Mouse (Mus musculus) heart, postnatal 0 days (tissue): Measurements from ENCODE around the gene S1pr1. TPM values are rescaled to one million over a fixed set of nuclear protein-coding genes. Genes with fewer than 3 reads are reported as not detected.

Experiments used
- ATAC-seq: fragments of 200-750 bp; cut with Nextera tagmentation; 2 replicates; pipeline ENCODE4 v1.8.0; 2017; ENCODE audit warnings: low read depth, moderate number of reproducible peaks, moderate library complexity; ENCODE audit not compliant: insufficient read depth
- DNase-seq: peaks from one replicate; pipeline ENCODE4 v3.0.0-alpha.2; 2016; ENCODE audit warnings: low spot score
- H3K27ac ChIP-seq: fragments of 300-500 bp; sonication (generic); 2 replicates; pipeline ENCODE4 v1.5.1; 2014; ENCODE audit warnings: low read depth, mild to moderate bottlenecking
- H3K27me3 ChIP-seq: fragments of 300-500 bp; sonication (generic); 2 replicates; pipeline ENCODE4 v1.6.1; 2014; ENCODE audit warnings: low read length, mixed read lengths; ENCODE audit not compliant: control insufficient read depth, insufficient read depth
- H3K36me3 ChIP-seq: fragments of 300-500 bp; sonication (generic); replicated peaks from 2 replicates; pipeline ENCODE4 v1.6.1; 2014; ENCODE audit warnings: low read length, mixed read lengths; ENCODE audit not compliant: control insufficient read depth, insufficient read depth
- H3K4me1 ChIP-seq: fragments of 300-500 bp; sonication (generic); 2 replicates; pipeline ENCODE4 v1.6.1; 2014; ENCODE audit warnings: antibody characterized with exemption; ENCODE audit not compliant: control insufficient read depth, insufficient read depth
- H3K4me2 ChIP-seq: fragments of 300-500 bp; sonication (generic); 2 replicates; pipeline ENCODE4 v1.6.1; 2014; ENCODE audit warnings: low read depth, mild to moderate bottlenecking, low read length, moderate library complexity
- H3K4me3 ChIP-seq: fragments of 300-500 bp; sonication (generic); 2 replicates; pipeline ENCODE4 v1.5.1; 2014; ENCODE audit warnings: low read depth, low read length
- H3K9ac ChIP-seq: fragments of 300-500 bp; sonication (generic); replicated peaks from 2 replicates; pipeline ENCODE4 v1.6.1; 2014; ENCODE audit warnings: low read depth, low read length, mixed read lengths
- H3K9me3 ChIP-seq: fragments of 300-500 bp; sonication (generic); replicated peaks from 2 replicates; pipeline ENCODE4 v1.6.1; 2016; ENCODE audit warnings: low read length; ENCODE audit not compliant: control insufficient read depth
- CTCF ChIP-seq: IDR thresholded peaks from 2 replicates; pipeline ENCODE4 v1.5.1; 2016; ENCODE audit warnings: antibody characterized with exemption, control low read depth, low read depth
- EP300 ChIP-seq: IDR thresholded peaks from 2 replicates; pipeline ENCODE4 v1.6.1; 2016; ENCODE audit warnings: antibody characterized with exemption, low read depth
- WGBS: fragments of 180-500 bp; shearing (Covaris S2); extraction: QIAGEN DNeasy Blood & Tissue Kit; methylation state at CpG from one replicate; pipeline ENCODE4 v1.1.7; 2014; 5-methylcytosine and 5-hydroxymethylcytosine counted together
- polyA plus RNA-seq: library from polyadenylated mRNA; unstranded; fragments of >200 nt; fragmentation: Nextera tagmentation; extraction: Ambion mirVana; gene quantifications from 2 replicates; pipeline ENCODE4 v1.2.1, GENCODE M21; 2015
- total RNA-seq: library from RNA; depleted of rRNA; stranded (reverse); fragments of >200 nt; gene quantifications from 2 replicates; pipeline ENCODE4 v1.2.3, GENCODE M21; 2014; ENCODE audit warnings: low replicate concordance; rRNA removed

The S1pr1 gene
- 160 and 192 TPM in 2 replicates for total RNA-seq
- 66.1 and 74.6 TPM in 2 replicates for polyA plus RNA-seq

DNA sequence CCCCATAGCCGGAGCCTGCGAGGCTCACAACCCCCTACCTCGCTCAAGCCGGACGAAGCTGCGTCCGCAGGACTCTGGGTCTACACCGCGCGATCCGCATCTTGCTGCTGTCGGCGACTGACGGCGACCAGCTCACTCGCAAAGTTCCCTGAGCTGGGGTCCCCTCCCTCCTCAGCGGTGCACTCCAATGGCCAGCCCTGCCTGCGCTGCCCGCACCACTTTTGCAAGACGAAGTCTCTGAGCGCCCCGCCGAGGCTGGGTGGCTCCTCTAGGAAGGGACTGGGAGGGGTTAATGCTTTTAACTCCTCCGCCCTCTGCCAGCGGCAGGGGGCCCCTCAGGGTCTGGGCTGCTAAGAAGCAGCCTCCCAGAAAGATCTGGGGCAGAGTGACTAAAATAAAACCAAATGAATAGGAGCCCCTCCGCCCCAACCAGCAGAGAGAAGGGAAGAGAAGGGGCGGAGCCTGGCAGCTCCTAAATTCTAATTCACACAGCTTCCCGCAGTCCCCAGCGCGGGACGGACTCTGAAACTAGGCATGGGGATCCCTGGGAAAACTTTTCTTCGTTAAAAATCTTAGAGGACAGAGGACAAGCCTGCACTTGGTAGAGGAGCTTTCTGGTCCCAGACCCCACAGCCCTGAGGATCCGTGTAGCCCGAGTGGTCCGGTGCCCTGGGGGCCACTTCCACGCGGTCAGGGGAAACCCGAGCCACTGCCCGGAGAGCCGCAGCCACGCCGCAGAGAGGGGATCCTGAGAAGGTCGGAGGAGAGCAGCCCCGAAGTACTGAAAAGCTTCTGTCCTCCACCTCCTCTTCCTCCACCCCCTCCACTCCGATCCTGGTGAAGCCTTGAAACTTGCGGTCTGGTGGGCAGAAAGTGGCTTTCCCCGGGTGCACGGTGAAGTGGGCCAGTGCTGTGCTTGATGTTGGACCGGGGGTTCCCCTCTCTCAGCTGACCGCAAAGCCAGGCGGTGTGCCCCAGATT is at the start of gene S1pr1:
Gene S1pr1, minus strand, starts transcription at position 402 of the 981 bp plus-strand sequence.
- peak within 1 kb of the TSS; percentile 91 for H3K9ac ChIP-seq
- no peaks in the 10 kb centered on the region for H3K9me3 ChIP-seq
- TF ChIP-seq EP300 = peak; percentile 13; the same call in 1 of the 2 replicates
- TF ChIP-seq CTCF = peak; percentile 39
- H3K27me3 ChIP-seq = no peaks in the 10 kb centered on the region
- peak within 1 kb of the TSS; percentile 80 for H3K4me3 ChIP-seq
- under 1% methylated on average over 51 of the region's 51 CpGs for WGBS
- H3K27ac ChIP-seq = peak within 1 kb of the TSS; percentile 97
- ATAC-seq (peak; percentile 89), DNase-seq (peak; percentile 97)
- peak within 1 kb of the TSS; percentile 73 for H3K4me2 ChIP-seq
- peaks cover 18% of the 10 kb centered on the region for H3K36me3 ChIP-seq
- H3K4me1 ChIP-seq = peaks cover 20% of the 10 kb centered on the region; the same call in 1 of the 2 replicates

GRCm38 (mm10) chr3:115763292-115763691 is 48.4 kb upstream of the S1pr1 start:
- no peak overlapping the region for H3K4me3 ChIP-seq
- DNase-seq (peak; percentile 68), ATAC-seq (peak; percentile 21; the same call in 1 of the 2 replicates)

DNA sequence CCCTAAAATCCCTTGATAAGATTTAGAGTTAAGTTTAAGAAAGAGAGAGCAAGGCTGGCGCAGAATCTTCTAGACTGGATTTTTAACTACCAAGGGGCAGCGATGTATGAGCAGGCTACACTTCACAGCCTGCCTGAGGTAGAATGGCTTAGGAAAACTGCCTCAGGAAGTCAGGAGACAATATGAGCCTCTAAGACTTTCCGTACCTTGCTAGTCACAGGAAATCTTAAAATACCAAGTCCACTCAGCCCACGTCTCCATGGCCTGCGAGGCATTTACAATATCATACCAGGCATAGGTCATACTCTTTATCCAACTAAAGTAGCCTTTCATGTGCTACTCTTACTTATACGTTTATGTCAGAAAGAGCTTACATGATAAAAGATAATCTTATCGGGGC is 48.0 kb upstream of the S1pr1 start:
- ATAC-seq = no peak
- no peak overlapping the region for H3K4me2 ChIP-seq

More at GRCm38 (mm10) chr3:115763292-115763691, 48.4 kb upstream of the S1pr1 start:
- Histone ChIP-seq H3K4me2 (no peak overlapping the region), H3K27ac (peak overlapping the region; percentile 71), H3K9ac (no peak overlapping the region), H3K4me1 (peaks cover 31% of the 10 kb centered on the region), H3K9me3 (no peaks in the 10 kb centered on the region), H3K27me3 (no peaks in the 10 kb centered on the region), H3K36me3 (no peaks in the 10 kb centered on the region)
- WGBS = 19% methylated on average over 6 of the region's 6 CpGs
- TF ChIP-seq CTCF (no peak), EP300 (no peak)

GRCm38 (mm10) chr3:115759659-115760058 is 44.8 kb upstream of the S1pr1 start:
- WGBS = 91% methylated on average over 4 of the region's 4 CpGs
- H3K4me1 ChIP-seq = peaks cover 28% of the 10 kb centered on the region
- ATAC-seq = no peak
- no peak overlapping the region for H3K27ac ChIP-seq
- no peak for DNase-seq
- no peak overlapping the region for H3K4me2 ChIP-seq
- H3K27me3 ChIP-seq = no peaks in the 10 kb centered on the region
- no peak overlapping the region for H3K9ac ChIP-seq
- TF ChIP-seq CTCF = no peak
- no peak for TF ChIP-seq EP300
- H3K9me3 ChIP-seq = no peaks in the 10 kb centered on the region
- H3K4me3 ChIP-seq = no peak overlapping the region
- no peaks in the 10 kb centered on the region for H3K36me3 ChIP-seq

More for the DNA sequence above, 48.0 kb upstream of the S1pr1 start:
- no peaks in the 10 kb centered on the region for H3K27me3 ChIP-seq
- no peaks in the 10 kb centered on the region for H3K36me3 ChIP-seq
- H3K4me3 ChIP-seq = no peak overlapping the region
- TF ChIP-seq EP300 = no peak
- no peak for TF ChIP-seq CTCF
- H3K9ac ChIP-seq = no peak overlapping the region
- 45% methylated on average over 7 of the region's 7 CpGs for WGBS
- DNase-seq = no peak
- no peaks in the 10 kb centered on the region for H3K9me3 ChIP-seq
- peaks cover 36% of the 10 kb centered on the region for H3K4me1 ChIP-seq
- H3K27ac ChIP-seq = peak overlapping the region; percentile 71

- H3K27ac ChIP-seq = peak overlapping the region; percentile 68
- DNase-seq (no peak), ATAC-seq (peak; percentile 58)
- WGBS = 8% methylated on average over 9 of the region's 9 CpGs
- TF ChIP-seq EP300 (no peak), CTCF (no peak)
- peaks cover 25% of the 10 kb centered on the region for H3K4me1 ChIP-seq
- no peaks in the 10 kb centered on the region for H3K27me3 ChIP-seq
- H3K4me2 ChIP-seq = peak overlapping the region; percentile 48
- no peaks in the 10 kb centered on the region for H3K9me3 ChIP-seq
- H3K4me3 ChIP-seq = peak overlapping the region; percentile 5; the same call in 1 of the 2 replicates
- H3K36me3 ChIP-seq = no peaks in the 10 kb centered on the region
- peak overlapping the region; percentile 22; the same call in 1 of the 2 replicates for H3K9ac ChIP-seq
These were observed 43.6 kb upstream of the S1pr1 start for GRCm38 (mm10) chr3:115758455-115758912.
